Mouse (Mus musculus): ENCODE data around the gene Usp48.

GRCm38 (mm10) chr4:137630153-137630552 lies 36.6 kb downstream of the Usp48 start:
- TF ChIP-seq POLR2A (IDR thresholded peaks at IDR 0.05; ENCODE audit: borderline replicate concordance, extremely low read depth, low read depth, low read length), result no peak
- TF ChIP-seq CTCF (IDR thresholded peaks at IDR 0.05; ENCODE audit: insufficient read depth, low read length), result no peak

Measured in lung, adult 2 months (tissue).